Mouse (Mus musculus): ENCODE data around the gene Slc19a3. TPM values are rescaled to one million over a fixed set of nuclear protein-coding genes. Genes with fewer than 3 reads are reported as not detected.
"Not testable (repeated sequence)": the region's sequence is repeated elsewhere in the genome, so short reads cannot be mapped to it uniquely, and the experiment has no call there.

The Slc19a3 gene
- total and polyA plus RNA-seq, 2 experiments: 0.11 TPM; not detected in 1

DNA sequence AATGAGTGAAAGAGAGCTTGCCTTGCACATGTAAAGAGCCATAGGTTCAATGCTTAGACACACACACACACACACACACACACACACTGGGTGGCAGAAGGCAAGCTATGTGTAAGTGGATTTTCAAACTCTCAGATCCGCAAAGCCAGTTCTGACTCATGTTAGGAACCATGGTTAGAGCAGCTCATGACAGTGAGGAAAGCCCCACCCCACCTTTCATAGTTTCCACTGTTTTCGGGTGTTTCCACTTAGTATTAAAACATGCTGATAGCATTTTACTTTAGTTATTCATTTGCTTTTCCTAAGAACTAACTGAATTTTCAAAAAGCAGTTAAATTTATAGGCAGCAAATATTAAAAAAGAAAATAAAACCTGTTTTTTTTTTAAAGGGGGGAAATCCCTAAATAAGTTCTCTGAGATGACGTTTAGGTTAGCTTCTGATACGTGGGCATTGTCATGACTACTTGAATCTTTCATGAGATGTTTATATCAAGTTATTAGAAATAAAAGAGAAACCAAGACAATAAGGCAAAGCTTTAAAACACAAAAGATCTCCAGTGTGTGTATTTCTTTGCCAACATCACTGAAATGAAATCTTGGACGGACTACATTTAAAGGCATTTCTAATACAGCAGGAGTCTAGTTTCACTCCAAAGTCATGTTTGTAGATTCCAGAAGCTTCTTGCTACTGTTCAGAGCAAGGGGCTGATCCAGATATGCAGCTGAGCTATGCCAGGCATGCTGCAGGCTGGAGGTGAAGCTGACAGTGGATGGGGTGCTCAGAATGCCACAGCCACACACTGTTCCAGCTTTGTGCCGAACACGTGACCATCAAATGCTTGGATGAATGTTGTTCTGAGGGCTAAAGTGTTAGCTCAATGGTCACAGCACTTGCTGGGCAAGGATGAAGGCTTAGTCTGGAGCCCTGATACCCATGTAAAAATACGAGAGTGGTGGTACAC lies 31.7 kb downstream of the Slc19a3 start:
- 77% methylated on average over 8 of the region's 8 CpGs for WGBS
- H3K4me3 ChIP-seq (ENCODE audit: insufficient read depth, low read depth, low read length): no peak overlapping the region
- no peak for DNase-seq (ENCODE audit: extremely low read depth, low read depth, low spot score)
- TF ChIP-seq POLR2A (IDR thresholded peaks at IDR 0.05; ENCODE audit: extremely low read depth, insufficient read depth, low read length): no peak
- TF ChIP-seq CTCF (IDR thresholded peaks at IDR 0.05; ENCODE audit: low read depth, low read length): no peak
- no peaks in the 10 kb centered on the region for H3K36me3 ChIP-seq (ENCODE audit: control insufficient read depth, insufficient read depth, low read length)
- H3K79me2 ChIP-seq (ENCODE audit: control insufficient read depth, insufficient read depth, low read length): no peaks in the 10 kb centered on the region
- H3K27ac ChIP-seq (replicated peaks; ENCODE audit: insufficient read depth, low read depth, low read length): no peak overlapping the region
- no peaks in the 10 kb centered on the region for H3K4me1 ChIP-seq (ENCODE audit: control insufficient read depth, insufficient read depth, low read length)
- H3K9ac ChIP-seq (ENCODE audit: low read depth, low read length): no peak overlapping the region
- no peaks in the 10 kb centered on the region for H3K27me3 ChIP-seq (ENCODE audit: control insufficient read depth, insufficient read depth, low read length)

DNA sequence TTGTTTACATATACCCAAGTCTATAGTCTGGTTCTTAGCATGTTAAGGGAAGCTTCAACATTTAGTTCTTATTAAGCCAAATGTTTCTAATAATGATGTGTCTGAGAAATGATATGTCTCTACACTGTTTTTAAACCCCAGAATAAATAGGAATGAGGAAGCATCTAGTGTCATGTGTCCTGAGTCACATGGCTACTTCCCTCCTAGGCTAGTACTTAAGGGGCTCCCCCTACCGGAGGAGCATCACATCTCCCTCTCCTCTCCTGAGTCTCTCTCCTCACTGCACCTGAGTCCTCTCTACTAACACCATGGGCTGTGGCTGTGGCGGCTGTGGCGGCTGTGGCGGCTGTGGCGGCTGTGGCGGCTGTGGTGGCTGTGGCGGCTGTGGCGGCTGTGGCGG lies 37.9 kb downstream of the Slc19a3 start, which contains the start of gene Gm47959:
TSS of gene Gm47959 (plus strand) at position 243 of the 400 bp plus-strand sequence.
- not testable (repeated sequence) for H3K4me3 ChIP-seq (ENCODE audit: insufficient read depth, low read depth, low read length); H3K27ac ChIP-seq (replicated peaks; ENCODE audit: insufficient read depth, low read depth, low read length); H3K36me3 ChIP-seq (ENCODE audit: control insufficient read depth, insufficient read depth, low read length)

DNA sequence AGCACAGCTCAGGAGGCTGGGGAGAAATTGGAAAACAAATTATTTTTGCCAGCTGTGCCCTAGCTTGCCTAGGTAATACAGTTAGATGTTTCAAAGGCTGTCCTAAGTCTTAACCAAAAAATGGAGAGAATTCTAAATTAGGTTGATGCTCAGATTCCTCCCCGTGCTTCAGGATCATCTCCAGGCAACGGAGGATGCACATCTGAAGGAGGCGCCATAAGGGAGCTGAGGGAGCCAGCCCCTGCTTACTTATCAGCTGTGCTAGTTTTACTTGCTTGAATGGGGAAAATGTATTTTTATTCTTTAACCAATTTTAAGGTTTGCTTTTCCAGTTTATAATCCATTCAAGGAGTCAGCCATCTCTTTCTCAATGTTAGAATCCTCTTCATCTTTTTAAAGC lies 44.3 kb downstream of the Slc19a3 start:
- WGBS: 90% methylated on average over 3 of the region's 3 CpGs
- H3K4me3 ChIP-seq (ENCODE audit: insufficient read depth, low read depth, low read length): no peak overlapping the region
- H3K27me3 ChIP-seq (ENCODE audit: control insufficient read depth, insufficient read depth, low read length): no peaks in the 10 kb centered on the region
- DNase-seq (ENCODE audit: extremely low read depth, low read depth, low spot score): no peak
- no peak overlapping the region for H3K9ac ChIP-seq (ENCODE audit: low read depth, low read length)
- H3K36me3 ChIP-seq (ENCODE audit: control insufficient read depth, insufficient read depth, low read length): no peaks in the 10 kb centered on the region
- no peaks in the 10 kb centered on the region for H3K4me1 ChIP-seq (ENCODE audit: control insufficient read depth, insufficient read depth, low read length)
- no peak overlapping the region for H3K27ac ChIP-seq (replicated peaks; ENCODE audit: insufficient read depth, low read depth, low read length)
- TF ChIP-seq CTCF (IDR thresholded peaks at IDR 0.05; ENCODE audit: low read depth, low read length) (no peak), POLR2A (IDR thresholded peaks at IDR 0.05; ENCODE audit: extremely low read depth, insufficient read depth, low read length) (no peak)
- no peaks in the 10 kb centered on the region for H3K79me2 ChIP-seq (ENCODE audit: control insufficient read depth, insufficient read depth, low read length)

More for the DNA sequence above, 37.9 kb downstream of the Slc19a3 start, which contains the start of gene Gm47959:
- DNase-seq (ENCODE audit: extremely low read depth, low read depth, low spot score); H3K27me3 ChIP-seq (ENCODE audit: control insufficient read depth, insufficient read depth, low read length); H3K9ac ChIP-seq (ENCODE audit: low read depth, low read length); H3K79me2 ChIP-seq (ENCODE audit: control insufficient read depth, insufficient read depth, low read length); H3K4me1 ChIP-seq (ENCODE audit: control insufficient read depth, insufficient read depth, low read length): not testable (repeated sequence)
- WGBS: 96% methylated on average over 9 of the region's 9 CpGs

DNA sequence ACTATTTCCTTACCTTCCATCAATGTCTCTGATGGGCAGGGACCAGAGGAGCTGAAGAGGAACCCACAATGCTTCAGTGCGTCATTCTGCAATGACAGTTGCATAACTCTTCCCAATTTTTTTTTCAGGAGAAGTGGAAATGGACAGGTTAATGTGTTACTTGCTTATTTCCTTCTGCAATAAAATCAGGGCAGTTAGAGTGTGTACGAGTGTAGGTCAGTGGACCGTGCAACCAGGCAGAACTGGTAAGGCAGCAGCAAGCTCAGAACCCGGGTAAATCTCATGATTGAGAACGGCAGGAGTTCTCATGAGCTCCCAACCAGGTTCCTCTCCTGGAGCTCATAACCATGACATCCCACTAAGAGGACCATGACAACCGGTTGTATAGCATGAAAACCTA lies 46.2 kb downstream of the Slc19a3 start:
- no peak overlapping the region for H3K27ac ChIP-seq (replicated peaks; ENCODE audit: insufficient read depth, low read depth, low read length)
- no peaks in the 10 kb centered on the region for H3K36me3 ChIP-seq (ENCODE audit: control insufficient read depth, insufficient read depth, low read length)
- WGBS: 71% methylated on average over 6 of the region's 6 CpGs
- TF ChIP-seq CTCF (IDR thresholded peaks at IDR 0.05; ENCODE audit: low read depth, low read length) (no peak), POLR2A (IDR thresholded peaks at IDR 0.05; ENCODE audit: extremely low read depth, insufficient read depth, low read length) (no peak)
- no peak overlapping the region for H3K9ac ChIP-seq (ENCODE audit: low read depth, low read length)
- peak; percentile 36 for DNase-seq (ENCODE audit: extremely low read depth, low read depth, low spot score)
- no peak overlapping the region for H3K4me3 ChIP-seq (ENCODE audit: insufficient read depth, low read depth, low read length)
- no peaks in the 10 kb centered on the region for H3K79me2 ChIP-seq (ENCODE audit: control insufficient read depth, insufficient read depth, low read length)
- no peaks in the 10 kb centered on the region for H3K4me1 ChIP-seq (ENCODE audit: control insufficient read depth, insufficient read depth, low read length)
- H3K27me3 ChIP-seq (ENCODE audit: control insufficient read depth, insufficient read depth, low read length): no peaks in the 10 kb centered on the region

DNA sequence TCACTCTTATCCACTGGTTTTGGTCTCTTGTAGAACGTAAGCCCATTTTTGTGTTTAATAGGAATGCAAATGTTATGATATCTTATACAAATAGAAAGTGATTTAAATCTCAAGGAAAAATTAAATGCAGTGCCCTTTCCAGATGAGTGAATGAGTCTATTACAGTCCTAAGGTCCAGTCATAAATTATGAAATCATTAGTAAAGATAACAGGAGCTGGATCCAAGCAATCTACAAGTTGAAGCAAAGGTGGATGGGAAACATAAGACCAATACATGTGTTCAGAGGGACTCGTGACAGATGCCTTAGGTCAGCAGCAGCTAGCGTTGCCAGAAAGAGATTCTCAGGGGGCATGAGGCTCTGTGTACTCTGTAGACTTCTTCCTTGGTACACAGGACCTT lies 46.7 kb downstream of the Slc19a3 start:
- H3K9ac ChIP-seq (ENCODE audit: low read depth, low read length): no peak overlapping the region
- H3K4me1 ChIP-seq (ENCODE audit: control insufficient read depth, insufficient read depth, low read length): no peaks in the 10 kb centered on the region
- no peak overlapping the region for H3K4me3 ChIP-seq (ENCODE audit: insufficient read depth, low read depth, low read length)
- no peaks in the 10 kb centered on the region for H3K79me2 ChIP-seq (ENCODE audit: control insufficient read depth, insufficient read depth, low read length)
- 92% methylated on average over 3 of the region's 3 CpGs for WGBS
- DNase-seq (ENCODE audit: extremely low read depth, low read depth, low spot score): no peak
- TF ChIP-seq POLR2A (IDR thresholded peaks at IDR 0.05; ENCODE audit: extremely low read depth, insufficient read depth, low read length): no peak
- no peak for TF ChIP-seq CTCF (IDR thresholded peaks at IDR 0.05; ENCODE audit: low read depth, low read length)
- H3K27ac ChIP-seq (replicated peaks; ENCODE audit: insufficient read depth, low read depth, low read length): no peak overlapping the region
- no peaks in the 10 kb centered on the region for H3K36me3 ChIP-seq (ENCODE audit: control insufficient read depth, insufficient read depth, low read length)
- no peaks in the 10 kb centered on the region for H3K27me3 ChIP-seq (ENCODE audit: control insufficient read depth, insufficient read depth, low read length)

DNA sequence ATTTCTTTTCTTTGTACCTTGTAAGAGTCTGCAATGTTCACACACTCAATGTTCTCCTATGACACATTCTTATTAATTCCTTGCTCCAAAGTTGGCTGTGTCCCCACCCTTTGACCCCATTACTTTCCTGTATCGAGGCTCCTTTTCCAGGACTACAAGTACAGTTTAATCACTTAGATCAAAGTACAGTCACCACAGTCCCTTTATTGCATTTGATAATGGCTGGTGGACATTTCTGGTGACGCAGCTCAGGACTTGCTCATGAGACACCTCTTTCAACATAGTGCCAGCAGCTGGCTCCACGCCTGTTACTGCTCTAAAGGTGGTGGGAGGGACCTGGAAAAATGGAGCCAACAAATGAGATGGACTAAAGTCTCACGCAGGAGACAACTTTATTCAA lies 47.2 kb downstream of the Slc19a3 start:
- Histone ChIP-seq H3K79me2 (ENCODE audit: control insufficient read depth, insufficient read depth, low read length) (no peaks in the 10 kb centered on the region), H3K4me1 (ENCODE audit: control insufficient read depth, insufficient read depth, low read length) (no peaks in the 10 kb centered on the region), H3K27me3 (ENCODE audit: control insufficient read depth, insufficient read depth, low read length) (no peaks in the 10 kb centered on the region), H3K9ac (ENCODE audit: low read depth, low read length) (no peak overlapping the region), H3K4me3 (ENCODE audit: insufficient read depth, low read depth, low read length) (no peak overlapping the region), H3K27ac (replicated peaks; ENCODE audit: insufficient read depth, low read depth, low read length) (no peak overlapping the region), H3K36me3 (ENCODE audit: control insufficient read depth, insufficient read depth, low read length) (no peaks in the 10 kb centered on the region)
- DNase-seq (ENCODE audit: extremely low read depth, low read depth, low spot score): peak; percentile 12
- WGBS: 72% methylated on average over 4 of the region's 4 CpGs
- TF ChIP-seq CTCF (IDR thresholded peaks at IDR 0.05; ENCODE audit: low read depth, low read length) (no peak), POLR2A (IDR thresholded peaks at IDR 0.05; ENCODE audit: extremely low read depth, insufficient read depth, low read length) (no peak)
